Mouse (Mus musculus) midbrain, embryonic 12.5 days (tissue): ENCODE measurements around the gene Lrrn4cl. TPM values are rescaled to one million over a fixed set of nuclear protein-coding genes. Genes with fewer than 3 reads are reported as not detected.
A peak's percentile ranks its signal among the peaks of the same experiment; 100 is the strongest.

ENCODE experiments used
- ATAC-seq: fragments of 200-750 bp; cut with Nextera tagmentation; 2 replicates; pipeline ENCODE4 v1.8.0; 2017; ENCODE audit warnings: low read depth, moderate TSS enrichment, moderate library complexity; ENCODE audit not compliant: low FRiP score
- H3K27ac ChIP-seq: fragments of 300-500 bp; sonication (generic); replicated peaks from 2 replicates; pipeline ENCODE4 v1.5.1; 2016; ENCODE audit warnings: mild to moderate bottlenecking
- H3K27me3 ChIP-seq: fragments of 300-500 bp; sonication (generic); 2 replicates; pipeline ENCODE4 v1.6.1; 2016; ENCODE audit warnings: mild to moderate bottlenecking
- H3K36me3 ChIP-seq: fragments of 300-500 bp; sonication (generic); 2 replicates; pipeline ENCODE4 v1.6.1; 2016
- H3K4me1 ChIP-seq: fragments of 300-500 bp; sonication (generic); 2 replicates; pipeline ENCODE4 v1.6.1; 2016
- H3K4me2 ChIP-seq: fragments of 300-500 bp; sonication (generic); replicated peaks from 2 replicates; pipeline ENCODE4 v1.6.1; 2016; ENCODE audit warnings: mild to moderate bottlenecking, moderate library complexity
- H3K4me3 ChIP-seq: fragments of 300-500 bp; sonication (generic); 2 replicates; pipeline ENCODE4 v1.5.1; 2016; ENCODE audit warnings: mild to moderate bottlenecking
- H3K9ac ChIP-seq: fragments of 300-500 bp; sonication (generic); replicated peaks from 2 replicates; pipeline ENCODE4 v1.6.1; 2016; ENCODE audit warnings: mild to moderate bottlenecking, moderate library complexity
- H3K9me3 ChIP-seq: fragments of 300-500 bp; sonication (generic); 2 replicates; pipeline ENCODE4 v1.6.1; 2016; ENCODE audit warnings: mild to moderate bottlenecking
- WGBS: fragments of 180-500 bp; shearing (Covaris S2); methylation state at CpG from one replicate; pipeline ENCODE4 v1.1.7; 2016; 5-methylcytosine and 5-hydroxymethylcytosine counted together
- polyA plus RNA-seq: library from polyadenylated mRNA; unstranded; fragments of >200 nt; fragmentation: Nextera tagmentation; extraction: Ambion mirVana; gene quantifications from 2 replicates; pipeline ENCODE4 v1.2.1, GENCODE M21; 2016

Gene Lrrn4cl
- polyA plus RNA-seq, 1 experiment from 2014 or later: 0.55 TPM

DNA sequence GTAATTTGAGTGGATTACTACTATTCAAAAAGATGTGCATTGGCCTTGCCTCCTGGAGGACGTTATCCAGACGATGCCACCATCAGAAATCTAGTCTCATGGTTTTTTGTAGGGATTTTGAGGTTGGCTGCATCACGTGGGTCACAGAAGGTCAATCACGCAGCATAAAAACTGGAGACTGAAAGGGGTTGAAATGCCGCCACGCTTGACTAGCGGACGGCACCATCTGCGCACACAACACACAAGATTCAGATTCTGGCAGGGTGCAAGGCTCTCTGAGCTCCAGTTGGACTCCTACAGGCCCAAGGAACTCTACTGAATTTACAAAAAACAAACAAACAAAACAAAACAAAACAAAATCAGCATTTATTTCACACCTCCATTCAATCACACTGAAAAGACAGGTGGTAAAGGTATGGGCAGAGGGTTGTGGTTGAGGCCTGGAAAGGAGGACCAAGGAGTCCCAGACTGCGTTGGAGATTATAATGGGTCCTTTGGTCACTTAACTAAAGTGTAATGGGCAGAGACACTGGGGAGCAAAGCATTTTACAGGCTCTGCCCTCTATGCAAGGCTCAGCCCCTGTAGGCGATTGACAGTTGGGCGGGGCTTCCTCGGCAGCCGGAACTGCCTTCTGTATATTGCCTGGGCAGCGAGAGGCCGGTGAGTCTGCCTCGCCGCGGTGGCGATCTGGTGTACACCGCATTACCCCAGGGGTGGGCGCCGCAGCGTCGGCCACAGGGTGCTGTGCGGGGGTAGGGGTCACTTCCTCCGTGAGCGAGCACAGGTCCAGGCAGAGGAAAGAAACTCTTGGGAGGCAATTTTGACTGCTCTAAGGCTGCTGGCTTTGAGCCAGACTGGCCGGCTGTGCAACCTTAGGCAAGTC lies 10.4 kb upstream of the Lrrn4cl start:
- Histone ChIP-seq H3K36me3 (peaks cover 27% of the 10 kb centered on the region), H3K9me3 (no peaks in the 10 kb centered on the region), H3K4me3 (peak overlapping the region; percentile 59), H3K9ac (peak overlapping the region; percentile 72), H3K27ac (peak overlapping the region; percentile 97), H3K4me2 (peak overlapping the region; percentile 73), H3K27me3 (no peaks in the 10 kb centered on the region), H3K4me1 (peaks cover 28% of the 10 kb centered on the region)
- peak; percentile 42 for ATAC-seq
- WGBS: 17% methylated on average over 29 of the region's 29 CpGs

DNA sequence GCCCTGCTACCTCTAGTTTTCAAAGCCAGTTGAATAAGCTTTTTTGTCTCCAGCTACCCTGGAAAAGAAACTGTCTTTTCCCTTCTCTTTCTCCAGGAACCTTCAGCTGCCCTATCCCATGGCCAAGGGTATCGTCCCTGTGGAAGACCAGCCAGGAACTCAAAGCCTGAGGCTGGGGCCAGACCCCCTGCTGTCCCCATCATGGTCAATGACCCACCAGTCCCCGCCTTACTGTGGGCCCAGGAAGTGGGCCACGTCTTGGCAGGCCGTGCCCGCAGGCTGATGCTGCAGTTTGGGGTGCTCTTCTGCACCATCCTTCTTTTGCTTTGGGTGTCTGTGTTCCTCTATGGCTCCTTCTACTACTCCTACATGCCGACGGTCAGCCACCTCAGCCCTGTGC lies 9.6 kb upstream of the Lrrn4cl start:
- WGBS: 88% methylated on average over 7 of the region's 7 CpGs
- H3K4me1 ChIP-seq: peaks cover 28% of the 10 kb centered on the region
- ATAC-seq: no peak

DNA sequence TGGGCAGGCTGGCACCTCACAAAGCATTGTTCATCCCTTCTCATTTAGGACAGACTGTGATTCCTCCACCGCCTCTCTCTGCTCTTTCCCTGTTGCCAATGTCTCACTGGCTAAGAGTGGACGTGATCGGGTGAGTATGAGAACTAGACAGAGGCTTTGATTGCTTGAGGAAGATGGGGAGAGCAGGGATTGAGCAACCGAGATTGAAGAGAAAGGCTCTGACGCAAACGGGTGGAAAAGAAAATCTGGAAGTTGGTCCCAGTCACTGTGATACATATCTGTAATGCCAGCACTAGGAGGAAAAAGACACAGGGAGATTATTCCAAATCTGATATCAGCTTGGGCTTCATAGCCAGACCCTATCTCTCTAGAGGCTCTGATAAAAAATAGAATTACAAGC lies 7.6 kb upstream of the Lrrn4cl start:
- Histone ChIP-seq H3K9ac (no peak overlapping the region), H3K36me3 (peaks cover 48% of the 10 kb centered on the region), H3K4me3 (no peak overlapping the region), H3K4me1 (peaks cover 28% of the 10 kb centered on the region), H3K4me2 (no peak overlapping the region), H3K27ac (no peak overlapping the region), H3K9me3 (no peaks in the 10 kb centered on the region), H3K27me3 (no peaks in the 10 kb centered on the region)
- no peak for ATAC-seq
- WGBS: 87% methylated on average over 6 of the region's 6 CpGs

More for the DNA sequence above, 9.6 kb upstream of the Lrrn4cl start:
- Histone ChIP-seq H3K4me3 (peak overlapping the region; percentile 59), H3K27ac (no peak overlapping the region), H3K4me2 (peak overlapping the region; percentile 73), H3K36me3 (peaks cover 28% of the 10 kb centered on the region), H3K9ac (peak overlapping the region; percentile 72), H3K9me3 (no peaks in the 10 kb centered on the region), H3K27me3 (no peaks in the 10 kb centered on the region)

DNA sequence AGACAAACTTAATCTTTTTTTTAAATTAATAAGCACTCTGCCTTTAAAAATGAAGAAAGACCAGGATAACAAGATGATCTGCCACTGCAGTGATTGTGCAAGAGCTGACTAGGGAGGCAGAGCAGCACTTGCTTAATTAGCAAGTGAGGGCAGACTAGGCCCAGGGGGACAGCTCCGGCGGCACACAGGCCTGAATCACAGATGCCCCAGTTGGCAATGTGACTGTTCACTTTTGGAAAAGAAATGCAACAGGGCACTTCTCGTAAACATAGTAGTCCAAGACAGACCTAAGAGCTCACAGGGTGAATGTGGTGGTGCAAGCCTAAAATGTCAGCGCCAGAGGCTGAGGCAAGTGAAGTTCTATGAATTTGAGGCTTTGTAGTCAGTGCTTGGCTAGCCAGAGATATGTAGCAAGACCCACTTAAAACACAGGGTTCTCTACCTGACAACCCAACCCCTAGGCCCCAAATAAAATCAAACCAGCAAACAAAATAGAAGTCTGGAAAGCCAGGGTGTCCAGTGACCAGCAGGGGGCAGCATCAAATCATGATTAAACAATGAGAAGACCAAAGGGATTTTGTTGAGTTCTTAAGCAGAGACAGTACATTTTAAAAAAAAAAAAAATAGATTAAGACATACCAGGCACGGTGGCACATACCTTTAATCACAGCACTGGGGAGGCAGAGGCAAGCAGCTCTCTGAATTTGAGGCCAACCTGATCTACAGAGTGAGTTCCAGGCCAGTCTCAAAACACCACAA lies 6.0 kb upstream of the Lrrn4cl start:
- Histone ChIP-seq H3K4me2 (no peak overlapping the region), H3K27ac (no peak overlapping the region), H3K9me3 (no peaks in the 10 kb centered on the region), H3K4me1 (peaks cover 16% of the 10 kb centered on the region), H3K4me3 (no peak overlapping the region), H3K27me3 (no peaks in the 10 kb centered on the region), H3K9ac (no peak overlapping the region), H3K36me3 (peaks cover 59% of the 10 kb centered on the region)
- WGBS: 57% methylated on average over 5 of the region's 5 CpGs
- ATAC-seq: no peak

- no peaks in the 10 kb centered on the region for H3K9me3 ChIP-seq
- no peaks in the 10 kb centered on the region for H3K27me3 ChIP-seq
- no peak overlapping the region for H3K4me2 ChIP-seq
- WGBS: 79% methylated on average over 5 of the region's 5 CpGs
- no peak overlapping the region for H3K9ac ChIP-seq
- H3K27ac ChIP-seq: no peak overlapping the region
- peaks cover 40% of the 10 kb centered on the region for H3K36me3 ChIP-seq
- ATAC-seq: no peak
- H3K4me1 ChIP-seq: no peaks in the 10 kb centered on the region
- no peak overlapping the region for H3K4me3 ChIP-seq
These were observed 2.2 kb upstream of the Lrrn4cl start for GRCm38 (mm10) chr19:8848356-8848755.

- Histone ChIP-seq H3K27ac (no peak overlapping the region), H3K4me2 (no peak overlapping the region), H3K9me3 (no peaks in the 10 kb centered on the region), H3K4me1 (no peaks in the 10 kb centered on the region), H3K9ac (no peak overlapping the region), H3K27me3 (0 out of 2 replicates have a peak, but pooled peaks cover 2% of the 10 kb centered on the region), H3K36me3 (peaks cover 24% of the 10 kb centered on the region), H3K4me3 (no peak overlapping the region)
- ATAC-seq: no peak
- WGBS: 60% methylated on average over 7 of the region's 7 CpGs
These were observed 1.1 kb downstream of the Lrrn4cl start for GRCm38 (mm10) chr19:8851639-8852038.

- Histone ChIP-seq H3K9me3 (no peaks in the 10 kb centered on the region), H3K27ac (no peak overlapping the region), H3K4me2 (no peak overlapping the region), H3K4me3 (no peak overlapping the region), H3K36me3 (peaks cover 17% of the 10 kb centered on the region), H3K27me3 (0 out of 2 replicates have a peak, but pooled peaks cover 2% of the 10 kb centered on the region), H3K9ac (no peak overlapping the region), H3K4me1 (no peaks in the 10 kb centered on the region)
- 58% methylated on average over 10 of the region's 10 CpGs for WGBS
- ATAC-seq: no peak
These were observed 1.8 kb downstream of the Lrrn4cl start for GRCm38 (mm10) chr19:8852236-8852928.

GRCm38 (mm10) chr19:8853117-8853516 lies 2.5 kb downstream of the Lrrn4cl start:
- Histone ChIP-seq H3K36me3 (peaks cover 10% of the 10 kb centered on the region; the same call in 1 of the 2 replicates), H3K4me1 (no peaks in the 10 kb centered on the region), H3K9ac (no peak overlapping the region), H3K9me3 (no peaks in the 10 kb centered on the region), H3K4me2 (no peak overlapping the region), H3K27ac (no peak overlapping the region), H3K4me3 (no peak overlapping the region), H3K27me3 (0 out of 2 replicates have a peak, but pooled peaks cover 2% of the 10 kb centered on the region)
- 86% methylated on average over 3 of the region's 3 CpGs for WGBS
- no peak for ATAC-seq

DNA sequence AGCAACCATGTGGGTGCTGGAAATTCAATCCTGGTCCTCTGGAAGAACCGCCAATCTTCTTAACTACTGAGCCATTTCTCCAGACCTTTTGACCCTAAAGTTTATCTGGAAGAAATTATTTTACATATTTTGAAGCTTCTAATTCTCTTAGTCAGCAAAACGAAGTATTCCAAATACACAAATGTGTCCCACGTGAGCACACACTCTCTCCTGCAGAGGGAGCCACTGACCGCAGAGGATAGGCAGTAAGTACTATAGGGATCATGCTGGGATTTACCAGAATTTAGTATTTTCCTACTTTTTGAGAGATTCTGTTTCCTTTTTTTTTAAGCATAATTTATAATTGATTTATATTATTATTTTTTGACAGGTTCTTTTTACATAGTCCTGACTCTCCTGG lies 7.1 kb downstream of the Lrrn4cl start:
- no peak for ATAC-seq
- H3K4me1 ChIP-seq: no peaks in the 10 kb centered on the region
- H3K9me3 ChIP-seq: no peaks in the 10 kb centered on the region
- H3K4me3 ChIP-seq: no peak overlapping the region
- H3K36me3 ChIP-seq: no peaks in the 10 kb centered on the region
- 0 out of 2 replicates have a peak, but pooled peaks cover 2% of the 10 kb centered on the region for H3K27me3 ChIP-seq
- H3K9ac ChIP-seq: no peak overlapping the region
- 38% methylated on average over 4 of the region's 4 CpGs for WGBS
- H3K4me2 ChIP-seq: no peak overlapping the region
- H3K27ac ChIP-seq: no peak overlapping the region

- no peak overlapping the region for H3K4me3 ChIP-seq
- H3K4me2 ChIP-seq: no peak overlapping the region
- H3K9ac ChIP-seq: no peak overlapping the region
- no peaks in the 10 kb centered on the region for H3K9me3 ChIP-seq
- WGBS: 20% methylated on average over 1 of the region's 1 CpGs
- ATAC-seq: no peak
- H3K36me3 ChIP-seq: no peaks in the 10 kb centered on the region
- H3K27ac ChIP-seq: no peak overlapping the region
- H3K27me3 ChIP-seq: 0 out of 2 replicates have a peak, but pooled peaks cover 2% of the 10 kb centered on the region
- no peaks in the 10 kb centered on the region for H3K4me1 ChIP-seq
These were observed 8.4 kb downstream of the Lrrn4cl start for GRCm38 (mm10) chr19:8859018-8859417.

DNA sequence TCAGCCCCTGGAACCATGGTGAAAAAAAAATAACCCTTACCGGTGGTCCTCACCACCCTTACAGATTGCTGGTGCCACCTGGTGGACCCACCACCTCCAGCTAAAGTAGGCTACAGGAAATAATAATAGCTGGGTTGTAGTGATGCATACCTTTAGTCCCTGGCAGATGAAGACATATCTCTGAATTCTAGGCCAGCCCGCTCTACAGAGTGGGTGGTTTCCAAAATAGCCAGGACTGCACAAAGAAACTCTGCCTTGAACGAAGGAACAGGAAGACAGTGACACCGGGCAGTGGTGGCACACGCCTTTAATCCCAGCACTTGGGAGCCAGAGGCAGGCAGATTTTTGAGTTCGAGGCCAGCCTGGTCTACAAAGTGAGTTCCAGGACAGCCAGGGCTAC lies 13.7 kb downstream of the Lrrn4cl start:
- no peak overlapping the region for H3K27ac ChIP-seq
- ATAC-seq: no peak
- WGBS: 86% methylated on average over 6 of the region's 6 CpGs
- no peaks in the 10 kb centered on the region for H3K9me3 ChIP-seq
- no peak overlapping the region for H3K4me2 ChIP-seq
- H3K36me3 ChIP-seq: no peaks in the 10 kb centered on the region
- H3K4me1 ChIP-seq: no peaks in the 10 kb centered on the region
- H3K9ac ChIP-seq: no peak overlapping the region
- H3K27me3 ChIP-seq: no peaks in the 10 kb centered on the region
- no peak overlapping the region for H3K4me3 ChIP-seq
